Mouse (Mus musculus): ENCODE data around the gene Olfr721-ps1. TPM values are rescaled to one million over a fixed set of nuclear protein-coding genes. Genes with fewer than 3 reads are reported as not detected.

Gene Olfr721-ps1
- polyA plus RNA-seq (2012; rRNA removed), result not detected in 2 replicates

DNA sequence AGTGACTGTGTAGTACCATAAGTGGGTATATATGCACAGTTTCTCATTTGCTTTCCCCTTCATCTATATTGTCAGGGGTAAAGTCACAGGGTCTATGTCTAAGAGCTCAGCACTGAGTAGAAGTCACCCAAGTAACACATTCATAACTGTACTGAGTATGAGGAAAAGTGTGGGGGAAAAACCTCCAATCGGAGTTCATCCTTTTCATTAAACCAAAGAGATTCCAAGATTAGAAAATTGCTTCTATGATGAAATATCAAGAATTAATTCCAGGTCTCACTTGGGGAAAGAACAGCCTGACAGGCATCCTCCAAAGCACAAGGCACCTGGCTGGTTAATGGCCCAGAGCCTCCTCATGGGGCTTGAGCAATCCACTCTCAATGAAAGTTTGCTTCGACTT, at the start of gene Olfr721-ps1:
Olfr721-ps1 (plus strand) TSS at position 301 of the 400 bp plus-strand sequence.
- DNase-seq, result no peak
- no peak within 1 kb of the TSS for H3K27ac ChIP-seq (ENCODE audit: control insufficient read depth, insufficient read depth, low read length)
- no peaks in the 10 kb centered on the region for H3K4me1 ChIP-seq (replicated peaks; ENCODE audit: control insufficient read depth, insufficient read depth, low read length)
- H3K36me3 ChIP-seq (ENCODE audit: control insufficient read depth, insufficient read depth, low read length), result no peaks in the 10 kb centered on the region
- WGBS, result 91% methylated on average over 2 of the region's 2 CpGs
- no peak for TF ChIP-seq CTCF (IDR thresholded peaks at IDR 0.05; ENCODE audit: borderline replicate concordance, control insufficient read depth, extremely low read depth, insufficient read depth, low read length, poor library complexity)
- TF ChIP-seq POLR2A (IDR thresholded peaks at IDR 0.05; ENCODE audit: control insufficient read depth, extremely low read depth, insufficient read depth, low read length, poor library complexity), result no peak
- H3K27me3 ChIP-seq (ENCODE audit: control insufficient read depth, insufficient read depth, low read length), result no peaks in the 10 kb centered on the region
- H3K4me3 ChIP-seq (ENCODE audit: control insufficient read depth, insufficient read depth, low read length), result no peak within 1 kb of the TSS

DNA sequence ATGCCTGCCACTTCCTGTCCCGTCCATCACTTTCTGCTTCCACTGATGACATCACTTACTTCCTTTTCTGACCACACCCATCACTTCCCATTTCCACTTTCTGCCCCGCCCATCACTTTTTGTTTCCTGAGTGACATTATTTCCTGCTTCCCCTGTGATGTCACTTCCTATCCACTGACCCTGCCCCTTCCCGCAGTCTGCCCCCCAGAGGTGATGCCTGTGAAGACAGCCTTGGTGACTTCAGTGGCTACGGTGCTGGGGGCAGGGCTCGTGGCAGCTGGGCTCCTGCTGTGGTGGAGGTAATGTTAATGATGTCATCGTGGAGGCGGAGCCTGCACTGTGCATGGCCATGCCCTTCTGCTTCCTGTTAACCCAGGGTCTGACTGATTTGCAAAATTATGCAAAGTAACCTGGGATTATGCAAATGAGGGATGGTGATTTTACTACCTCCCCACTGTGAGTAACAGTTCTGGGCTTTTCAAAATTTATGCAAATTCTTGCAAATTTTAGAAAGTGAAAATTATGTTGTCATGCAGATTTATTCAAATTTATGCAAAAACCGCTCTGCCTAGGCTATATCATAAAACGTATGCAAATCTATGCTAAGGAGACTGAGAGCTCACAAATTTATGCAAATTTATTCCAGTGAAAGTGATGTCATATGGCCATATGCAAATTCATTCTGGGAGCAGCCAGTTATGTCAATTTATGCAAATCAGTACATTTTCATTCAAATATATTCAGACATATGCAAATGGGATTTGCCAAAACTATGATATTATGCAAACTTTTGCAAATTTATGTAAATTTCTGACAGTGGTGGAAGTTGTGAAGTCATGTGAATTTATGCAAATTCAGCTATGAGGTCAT, 49.1 kb upstream of the Olfr721-ps1 start:
- Histone ChIP-seq H3K36me3 (ENCODE audit: control insufficient read depth, insufficient read depth, low read length) (no peaks in the 10 kb centered on the region), H3K4me1 (replicated peaks; ENCODE audit: control insufficient read depth, insufficient read depth, low read length) (no peaks in the 10 kb centered on the region), H3K4me3 (ENCODE audit: control insufficient read depth, insufficient read depth, low read length) (no peak overlapping the region), H3K27ac (ENCODE audit: control insufficient read depth, insufficient read depth, low read length) (no peak overlapping the region), H3K27me3 (ENCODE audit: control insufficient read depth, insufficient read depth, low read length) (no peaks in the 10 kb centered on the region)
- WGBS, result over 99% methylated on average over 9 of the region's 9 CpGs
- TF ChIP-seq POLR2A (IDR thresholded peaks at IDR 0.05; ENCODE audit: control insufficient read depth, extremely low read depth, insufficient read depth, low read length, poor library complexity) (no peak), CTCF (IDR thresholded peaks at IDR 0.05; ENCODE audit: borderline replicate concordance, control insufficient read depth, extremely low read depth, insufficient read depth, low read length, poor library complexity) (no peak)
- no peak for DNase-seq

DNA sequence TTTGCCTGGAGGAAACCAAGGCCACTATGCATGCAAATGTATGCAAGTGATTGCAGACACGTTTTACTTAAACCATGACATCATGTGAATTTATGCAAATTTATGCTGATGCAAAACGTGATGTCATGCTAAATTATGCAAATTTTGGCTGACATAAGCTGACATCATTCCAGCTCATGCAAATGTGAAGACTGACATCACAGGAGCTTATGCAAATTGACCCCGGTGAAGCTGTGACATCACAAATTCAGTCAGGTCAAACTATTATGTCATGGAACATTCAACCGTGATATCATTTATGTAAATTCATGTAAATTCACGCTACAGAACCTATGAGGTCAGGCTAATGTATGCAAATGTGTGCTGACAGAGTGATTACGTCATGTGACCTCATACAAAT, 48.5 kb upstream of the Olfr721-ps1 start:
- no peaks in the 10 kb centered on the region for H3K27me3 ChIP-seq (ENCODE audit: control insufficient read depth, insufficient read depth, low read length)
- DNase-seq, result no peak
- TF ChIP-seq POLR2A (IDR thresholded peaks at IDR 0.05; ENCODE audit: control insufficient read depth, extremely low read depth, insufficient read depth, low read length, poor library complexity), result no peak
- no peak for TF ChIP-seq CTCF (IDR thresholded peaks at IDR 0.05; ENCODE audit: borderline replicate concordance, control insufficient read depth, extremely low read depth, insufficient read depth, low read length, poor library complexity)
- no peak overlapping the region for H3K27ac ChIP-seq (ENCODE audit: control insufficient read depth, insufficient read depth, low read length)
- no peaks in the 10 kb centered on the region for H3K36me3 ChIP-seq (ENCODE audit: control insufficient read depth, insufficient read depth, low read length)
- WGBS, result 93% methylated on average over 6 of the region's 6 CpGs
- no peaks in the 10 kb centered on the region for H3K4me1 ChIP-seq (replicated peaks; ENCODE audit: control insufficient read depth, insufficient read depth, low read length)
- H3K4me3 ChIP-seq (ENCODE audit: control insufficient read depth, insufficient read depth, low read length), result no peak overlapping the region

DNA sequence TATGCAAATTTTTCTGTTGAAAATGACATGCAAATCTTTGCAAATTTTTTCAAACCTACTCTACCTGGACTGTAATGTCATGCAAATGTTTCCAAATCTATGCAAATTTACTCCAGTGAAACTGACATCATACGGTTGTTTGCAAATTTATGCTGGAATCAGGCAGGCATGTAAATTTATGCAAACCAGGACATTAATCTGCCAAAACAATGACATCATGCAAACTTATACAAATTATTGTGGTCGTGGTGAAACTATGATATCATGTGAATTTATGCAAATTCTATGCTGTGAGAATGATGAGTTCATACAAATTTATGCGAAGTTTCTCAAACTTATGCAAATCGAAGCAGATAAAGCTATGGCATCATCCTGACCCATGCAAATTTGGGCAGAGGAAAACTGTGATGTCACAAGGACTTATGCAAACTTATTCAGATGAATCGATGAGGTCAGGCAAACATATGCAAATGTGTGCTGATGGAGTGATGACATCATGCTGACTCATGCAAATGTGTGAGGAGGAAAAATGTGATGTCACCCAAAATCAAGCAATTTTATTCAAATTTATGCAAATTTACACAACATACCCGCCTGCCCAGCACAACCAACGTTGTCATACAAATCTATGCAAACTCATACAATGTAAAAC, 47.9 kb upstream of the Olfr721-ps1 start:
- Histone ChIP-seq H3K4me3 (ENCODE audit: control insufficient read depth, insufficient read depth, low read length) (no peak overlapping the region), H3K4me1 (replicated peaks; ENCODE audit: control insufficient read depth, insufficient read depth, low read length) (no peaks in the 10 kb centered on the region), H3K36me3 (ENCODE audit: control insufficient read depth, insufficient read depth, low read length) (no peaks in the 10 kb centered on the region), H3K27ac (ENCODE audit: control insufficient read depth, insufficient read depth, low read length) (no peak overlapping the region), H3K27me3 (ENCODE audit: control insufficient read depth, insufficient read depth, low read length) (no peaks in the 10 kb centered on the region)
- 96% methylated on average over 7 of the region's 7 CpGs for WGBS
- TF ChIP-seq CTCF (IDR thresholded peaks at IDR 0.05; ENCODE audit: borderline replicate concordance, control insufficient read depth, extremely low read depth, insufficient read depth, low read length, poor library complexity) (no peak), POLR2A (IDR thresholded peaks at IDR 0.05; ENCODE audit: control insufficient read depth, extremely low read depth, insufficient read depth, low read length, poor library complexity) (no peak)
- no peak for DNase-seq

DNA sequence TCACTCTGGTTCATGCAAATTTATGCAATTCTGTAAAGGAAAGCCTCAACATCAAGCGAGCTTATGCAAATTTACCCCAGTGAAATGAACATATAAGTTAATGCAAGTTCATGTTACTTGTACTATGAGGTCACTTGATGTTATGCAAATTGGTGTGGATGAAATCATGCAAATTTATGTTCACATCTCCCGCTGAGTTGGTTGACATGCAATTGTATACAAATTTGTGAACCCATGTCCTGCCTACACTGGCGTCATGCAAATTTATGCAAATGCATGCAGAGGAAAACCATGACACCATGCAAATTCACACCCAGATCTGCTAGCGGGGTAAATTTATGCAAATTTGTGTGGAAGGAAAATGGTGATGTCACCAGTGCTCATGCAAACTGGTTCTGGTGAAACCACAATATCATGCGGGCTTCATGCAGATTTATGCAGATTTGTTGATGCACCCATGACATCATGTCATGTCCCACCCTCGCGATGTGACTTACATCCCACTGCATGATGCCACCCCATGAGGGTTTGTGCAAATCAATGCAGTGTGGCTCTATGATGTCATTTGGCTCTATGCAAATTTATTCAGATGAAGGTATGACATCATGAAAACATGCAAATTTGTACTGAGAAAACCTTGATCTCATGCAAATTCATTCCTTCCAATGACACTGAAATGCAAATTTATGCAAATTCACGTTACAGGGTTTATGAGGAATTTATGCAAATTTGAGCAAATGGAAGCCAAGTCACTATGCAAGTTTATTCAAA, 47.2 kb upstream of the Olfr721-ps1 start:
- Histone ChIP-seq H3K4me1 (replicated peaks; ENCODE audit: control insufficient read depth, insufficient read depth, low read length) (no peaks in the 10 kb centered on the region), H3K27me3 (ENCODE audit: control insufficient read depth, insufficient read depth, low read length) (no peaks in the 10 kb centered on the region), H3K27ac (ENCODE audit: control insufficient read depth, insufficient read depth, low read length) (no peak overlapping the region), H3K36me3 (ENCODE audit: control insufficient read depth, insufficient read depth, low read length) (no peaks in the 10 kb centered on the region), H3K4me3 (ENCODE audit: control insufficient read depth, insufficient read depth, low read length) (no peak overlapping the region)
- 96% methylated on average over 8 of the region's 8 CpGs for WGBS
- no peak for DNase-seq
- no peak for TF ChIP-seq CTCF (IDR thresholded peaks at IDR 0.05; ENCODE audit: borderline replicate concordance, control insufficient read depth, extremely low read depth, insufficient read depth, low read length, poor library complexity)
- no peak for TF ChIP-seq POLR2A (IDR thresholded peaks at IDR 0.05; ENCODE audit: control insufficient read depth, extremely low read depth, insufficient read depth, low read length, poor library complexity)

Measured in thymus, adult 2 months (tissue).